Mouse (Mus musculus): ENCODE results near the gene Ccdc141. TPM values are rescaled to one million over a fixed set of nuclear protein-coding genes. Genes with fewer than 3 reads are reported as not detected.

The Ccdc141 gene
- polyA plus RNA-seq, 1 experiment, result 15.9 TPM

Other genes with a start within 250 kb of the Ccdc141 start
- gene Ttn, start 188.1 kb downstream of the Ccdc141 start, polyA plus RNA-seq (2012; rRNA removed), result 0.24 and 0.42 TPM in 2 replicates
- 31.2 and 31.4 TPM in 2 replicates for gene Sestd1, start 110.0 kb upstream of the Ccdc141 start, polyA plus RNA-seq (2012; rRNA removed)

Measured in frontal cortex, adult 2 months (tissue).